10 mouse cellular contexts compared by ENCODE assay signal in genomic region chr11:118907471-118908401, GRCm38 (mm10). TPM values are rescaled to one million over a fixed set of nuclear protein-coding genes. Genes with fewer than 3 reads are reported as not detected.
A peak's percentile ranks its signal among the peaks of the same experiment; 100 is the strongest.
DNase-seq lines count a peak whose midpoint lies in the region; ATAC-seq and TF ChIP-seq lines count a peak whose summit lies in the region.
"Had no signal": no experiment of that assay in that cellular context is flagged by ENCODE, and none has a peak within 500 bp of the region (broad histone marks: within the 10 kb centered on the region; RNA-seq: fewer than 3 reads in every experiment).

No protein-coding gene starts in this region.

- H3K4me1 ChIP-seq in limb, embryonic 14.5 days (ENCODE audit: control insufficient read depth, insufficient read depth, low read length): peaks cover 23% of the 10 kb centered on the region

- peaks cover 41% of the 10 kb centered on the region for H3K27me3 ChIP-seq in limb, embryonic 14.5 days (ENCODE audit: control insufficient read depth, insufficient read depth, low read length)

- ATAC-seq in cerebellum, adult (ENCODE audit: insufficient number of reproducible peaks, low FRiP score, low TSS enrichment): no peak
- ATAC-seq in limb, embryonic 14.5 days (ENCODE audit: low FRiP score, low read depth): no peak

- H3K4me3 ChIP-seq in limb, embryonic 14.5 days (replicated peaks; ENCODE audit: low read length): peak overlapping the region; percentile 48

- DNase-seq in cerebellum, adult 11-12 months: peak; percentile 40
- DNase-seq in retina, postnatal 1 day: peak; percentile 32
- DNase-seq in retina, embryonic 14.5 days (ENCODE audit: low spot score): no peak
- no peak for DNase-seq in limb, embryonic 14.5 days (ENCODE audit: low spot score)
- DNase-seq in spleen, postnatal 14 days (ENCODE audit: low spot score in 2 of 2): no peak
- no peak for DNase-seq in gastrocnemius, postnatal 14 days
- no peak for DNase-seq in T-cell, adult 2 months (ENCODE audit: low spot score)
- DNase-seq: heart, adult 18-20 months had no signal

- WGBS in limb, embryonic 14.5 days: 2% methylated on average over 43 of the region's 43 CpGs

- H3K36me3 ChIP-seq in limb, embryonic 14.5 days (ENCODE audit: control insufficient read depth, insufficient read depth, low read length): no peaks in the 10 kb centered on the region

- no peak overlapping the region for H3K27ac ChIP-seq in limb, embryonic 14.5 days (replicated peaks; ENCODE audit: low read depth, low read length)

- TF ChIP-seq POLR2A in limb, embryonic 14.5 days (IDR thresholded peaks at IDR 0.05; ENCODE audit: borderline replicate concordance, extremely low read depth, insufficient read depth, insufficient read length): no peak

- intact Hi-C loops in gastrocnemius, postnatal 14 days (cut with DNase I; ENCODE audit: low total_unique reads): no loop called here

- H3K9me3 ChIP-seq in limb, embryonic 14.5 days (ENCODE audit: control insufficient read depth, low read length): no peaks in the 10 kb centered on the region

- peak overlapping the region; percentile 99 for H3K4me2 ChIP-seq in limb, embryonic 14.5 days (replicated peaks; ENCODE audit: low read depth, low read length, severe bottlenecking)

- H3K9ac ChIP-seq in limb, embryonic 14.5 days (ENCODE audit: low read depth, low read length, severe bottlenecking): no peak overlapping the region

RNA-seq across cellular contexts. Expression of gene Rbfox3, which starts 3.7 kb away (rescaled TPM):
- polyA plus RNA-seq in limb, embryonic 14.5 days (2012; rRNA removed): 0.26 and 0.43 TPM in 2 replicates
- 0.26 and 0.44 TPM in 2 replicates for polyA plus RNA-seq in limb, embryonic 14.5 days (2014; fragmentation: Nextera tagmentation; extraction: Ambion mirVana)
- under 1 TPM; 0.20 to 0.27 TPM for total RNA-seq in gastrocnemius, postnatal 14 days (2021)
- total RNA-seq: common myeloid progenitor, adult 5-6 weeks had no signal

Comparison
In these comparisons a context has a peak if more than half of its experiments do, and no peak if none do; other contexts are left out.
1. DNase-seq: peak in cerebellum, adult 11-12 months (single experiment) and retina, postnatal 1 day (single experiment); none in retina, embryonic 14.5 days (single experiment), limb, embryonic 14.5 days (single experiment), spleen, postnatal 14 days (0 of 2), gastrocnemius, postnatal 14 days (single experiment) and T-cell, adult 2 months (single experiment).